23 mouse cellular contexts compared by ENCODE assay signal in the genomic region with DNA sequence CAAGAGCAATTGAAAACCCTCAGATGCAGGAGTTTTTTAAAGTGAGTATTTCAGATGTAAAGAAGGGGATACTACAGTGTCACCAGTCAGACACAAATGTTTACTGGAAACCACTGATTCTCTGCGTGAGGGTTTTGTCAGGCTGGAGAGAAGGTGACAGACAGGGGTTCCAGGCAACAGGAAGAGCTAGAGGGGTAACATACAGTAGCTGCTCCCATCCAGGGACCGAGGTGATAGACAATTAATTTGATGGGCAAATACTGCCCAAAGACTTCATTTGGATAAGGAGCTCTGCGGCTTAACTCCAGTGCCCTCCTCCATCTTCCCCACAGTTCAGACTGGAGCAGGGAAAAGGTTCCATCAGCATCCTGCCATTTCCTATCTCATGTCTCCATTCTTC.
"Had no signal": no experiment of that assay in that cellular context is flagged by ENCODE, and none has a peak within 500 bp of the region (broad histone marks: within the 10 kb centered on the region; RNA-seq: fewer than 3 reads in every experiment).

No protein-coding gene starts in this region.

- H3K27ac ChIP-seq: heart, embryonic 10.5 days; hindbrain, embryonic 15.5 days; hindbrain, postnatal 0 days; kidney, embryonic 15.5 days; kidney, postnatal 0 days; limb, embryonic 13.5 days; limb, embryonic 15.5 days; liver, embryonic 12.5 days; liver, embryonic 14.5 days had no signal

- H3K36me3 ChIP-seq: heart, embryonic 10.5 days; heart, embryonic 12.5 days; hindbrain, embryonic 15.5 days; kidney, embryonic 15.5 days; limb, embryonic 13.5 days; limb, embryonic 15.5 days; liver, embryonic 12.5 days had no signal

- H3K4me3 ChIP-seq: heart, embryonic 10.5 days; heart, embryonic 12.5 days; hindbrain, embryonic 15.5 days; kidney, embryonic 15.5 days; limb, embryonic 13.5 days; limb, embryonic 15.5 days; liver, embryonic 12.5 days had no signal

- ATAC-seq: hindbrain, postnatal 0 days; intestine, embryonic 16.5 days; liver, embryonic 12.5 days had no signal

- H3K9ac ChIP-seq: heart, embryonic 12.5 days; hindbrain, embryonic 15.5 days; kidney, embryonic 15.5 days; limb, embryonic 13.5 days; limb, embryonic 15.5 days; liver, embryonic 12.5 days; liver, embryonic 14.5 days had no signal

- H3K27me3 ChIP-seq: heart, embryonic 12.5 days; hindbrain, embryonic 15.5 days; kidney, embryonic 15.5 days; limb, embryonic 13.5 days; limb, embryonic 15.5 days; liver, embryonic 12.5 days had no signal

- DNase-seq: gastrocnemius, postnatal 14 days; gastrocnemius, postnatal 36 days; heart, adult 18-20 months; heart, postnatal 10 days; heart, postnatal 36 days; kidney, adult 11 months; kidney, adult 2 months; kidney, adult 9 months; kidney, postnatal 14 days; kidney, postnatal 36 days; layer of hippocampus, adult 9-11 months; layer of hippocampus, postnatal 36 days had no signal

- H3K4me2 ChIP-seq: heart, embryonic 12.5 days; hindbrain, embryonic 15.5 days; kidney, embryonic 15.5 days; limb, embryonic 13.5 days; limb, embryonic 15.5 days; liver, embryonic 12.5 days had no signal

- H3K4me1 ChIP-seq: limb, embryonic 15.5 days; liver, embryonic 12.5 days had no signal

- H3K9me3 ChIP-seq: heart, embryonic 10.5 days; heart, embryonic 12.5 days; hindbrain, embryonic 15.5 days; kidney, embryonic 15.5 days; limb, embryonic 13.5 days; limb, embryonic 15.5 days; liver, embryonic 12.5 days had no signal
